Mouse (Mus musculus) lung, postnatal 0 days (tissue): Measurements from ENCODE around the gene Hoxd8.

Source experiments
- CTCF ChIP-seq: IDR thresholded peaks from 2 replicates; pipeline ENCODE4 v1.5.1; 2016; ENCODE audit warnings: antibody characterized with exemption, mild to moderate bottlenecking
- EP300 ChIP-seq: IDR thresholded peaks from 2 replicates; pipeline ENCODE4 v1.6.1; 2016; ENCODE audit warnings: antibody characterized with exemption, mild to moderate bottlenecking, control low read depth

DNA sequence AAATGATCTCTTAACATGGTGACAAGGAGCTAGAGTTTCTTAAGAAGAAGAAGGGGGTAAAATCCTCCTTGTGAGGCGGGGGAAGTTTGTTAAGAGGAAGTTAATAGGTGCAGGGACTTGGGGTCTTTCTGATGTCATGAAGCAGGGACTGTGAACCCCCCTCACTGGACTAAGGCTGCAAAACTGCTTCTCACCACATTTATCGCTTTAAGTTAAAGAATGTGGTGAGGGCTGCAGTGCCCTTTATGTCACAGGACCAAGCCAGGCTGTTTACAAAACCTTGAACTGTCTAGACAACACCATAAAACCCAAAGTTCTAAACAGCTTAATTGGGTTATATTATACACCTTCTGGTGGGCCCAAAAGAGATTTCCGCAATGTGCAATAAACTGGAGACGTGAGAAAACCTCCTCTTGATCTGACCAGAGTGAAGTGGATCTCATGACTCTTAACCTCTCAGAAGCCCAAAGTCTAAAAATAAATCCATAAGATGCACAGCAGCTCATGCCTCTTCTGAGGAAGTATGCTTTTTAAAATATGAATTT, 19.3 kb upstream of the Hoxd8 start:
- TF ChIP-seq CTCF, result no peak
- no peak for TF ChIP-seq EP300
